Mouse (Mus musculus) midbrain, embryonic 11.5 days (tissue): Measurements from ENCODE around the gene Cd69. TPM values are rescaled to one million over a fixed set of nuclear protein-coding genes. Genes with fewer than 3 reads are reported as not detected.

Source experiments
- ATAC-seq: fragments of 200-750 bp; cut with Nextera tagmentation; 2 replicates; pipeline ENCODE4 v1.8.0; 2017; ENCODE audit warnings: moderate TSS enrichment, moderate library complexity; ENCODE audit not compliant: low FRiP score
- DNase-seq: peaks from one replicate; pipeline ENCODE4 v3.0.0; 2015; ENCODE audit warnings: low spot score; ENCODE audit errors: missing footprints
- H3K27ac ChIP-seq: fragments of 300-500 bp; sonication (generic); 2 replicates; pipeline ENCODE4 v1.5.1; 2014; ENCODE audit warnings: low read depth, low read length
- H3K27me3 ChIP-seq: fragments of 300-500 bp; sonication (generic); 2 replicates; pipeline ENCODE4 v1.6.1; 2014; ENCODE audit warnings: mild to moderate bottlenecking, low read length, moderate library complexity, mixed read lengths; ENCODE audit not compliant: control insufficient read depth, insufficient read depth
- H3K36me3 ChIP-seq: fragments of 300-500 bp; sonication (generic); 2 replicates; pipeline ENCODE4 v1.6.1; 2014; ENCODE audit warnings: mild to moderate bottlenecking, low read length, moderate library complexity, mixed read lengths; ENCODE audit not compliant: control insufficient read depth, insufficient read depth
- H3K4me1 ChIP-seq: fragments of 300-500 bp; sonication (generic); 2 replicates; pipeline ENCODE4 v1.6.1; 2014; ENCODE audit warnings: low read length; ENCODE audit not compliant: control insufficient read depth, insufficient read depth
- H3K4me2 ChIP-seq: fragments of 300-500 bp; sonication (generic); 2 replicates; pipeline ENCODE4 v1.6.1; 2014; ENCODE audit warnings: mild to moderate bottlenecking, moderate library complexity
- H3K4me3 ChIP-seq: fragments of 300-500 bp; sonication (generic); 2 replicates; pipeline ENCODE4 v1.5.1; 2014; ENCODE audit warnings: low read depth, low read length
- H3K9ac ChIP-seq: fragments of 300-500 bp; sonication (generic); 2 replicates; pipeline ENCODE4 v1.6.1; 2014; ENCODE audit warnings: low read length
- H3K9me3 ChIP-seq: fragments of 300-500 bp; sonication (generic); 2 replicates; pipeline ENCODE4 v1.6.1; 2016; ENCODE audit warnings: low read length; ENCODE audit not compliant: control insufficient read depth
- WGBS: fragments of 180-500 bp; shearing (Covaris S2); extraction: QIAGEN DNeasy Blood & Tissue Kit; methylation state at CpG from one replicate; pipeline ENCODE4 v1.1.7; 2014; 5-methylcytosine and 5-hydroxymethylcytosine counted together
- polyA plus RNA-seq: library from polyadenylated mRNA; unstranded; fragments of >200 nt; fragmentation: Nextera tagmentation; extraction: Ambion mirVana; gene quantifications from 2 replicates; pipeline ENCODE4 v1.2.1, GENCODE M21; 2014

Gene Cd69
- polyA plus RNA-seq, 1 experiment from 2014 or later = not detected

DNA sequence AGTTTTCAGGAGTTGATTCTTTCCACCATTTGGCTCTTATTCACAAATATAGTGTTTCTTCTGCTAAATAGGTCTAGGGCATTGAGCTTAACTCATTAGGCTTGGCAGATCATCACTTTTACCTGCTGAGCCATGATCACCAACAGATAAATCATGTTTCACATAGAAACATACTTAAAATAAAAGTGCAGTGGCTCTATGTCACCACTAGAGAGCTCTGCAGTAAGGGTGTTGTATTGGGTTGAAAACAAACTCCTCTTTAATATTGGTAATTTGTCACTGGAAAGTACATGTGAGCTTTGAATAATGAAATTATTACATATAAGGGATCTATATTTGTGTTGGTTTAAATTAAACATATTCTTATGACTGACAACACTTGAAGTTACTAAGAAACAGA lies 15.2 kb downstream of the Cd69 start:
- no peaks in the 10 kb centered on the region for H3K4me1 ChIP-seq
- H3K27me3 ChIP-seq = no peaks in the 10 kb centered on the region
- no peaks in the 10 kb centered on the region for H3K36me3 ChIP-seq
- no peak overlapping the region for H3K9ac ChIP-seq
- DNase-seq = no peak
- H3K4me3 ChIP-seq = no peak overlapping the region
- H3K4me2 ChIP-seq = no peak overlapping the region
- no peak overlapping the region for H3K27ac ChIP-seq
- H3K9me3 ChIP-seq = no peaks in the 10 kb centered on the region
- ATAC-seq = no peak

DNA sequence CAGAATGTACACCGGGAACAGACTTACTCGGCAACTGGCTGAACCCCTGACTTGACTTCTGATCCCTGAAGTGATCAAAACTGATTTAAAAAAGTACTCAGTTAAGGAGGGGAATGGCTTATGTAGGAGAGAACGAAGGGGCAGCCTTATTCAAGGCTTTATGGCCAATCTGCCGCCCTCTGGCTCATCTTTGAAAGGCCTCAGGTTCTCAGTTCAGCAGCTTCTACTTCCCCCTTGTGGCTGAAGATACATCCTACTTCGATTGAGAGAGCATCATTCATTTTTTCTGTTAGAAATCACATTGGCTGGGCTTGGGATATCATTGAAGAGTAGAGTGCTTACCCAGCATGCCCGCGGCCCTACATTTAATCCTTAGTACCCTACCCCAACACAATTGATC lies 19.2 kb downstream of the Cd69 start:
- H3K27me3 ChIP-seq = no peaks in the 10 kb centered on the region
- H3K27ac ChIP-seq = no peak overlapping the region
- no peak for DNase-seq
- no peaks in the 10 kb centered on the region for H3K9me3 ChIP-seq
- no peak overlapping the region for H3K4me3 ChIP-seq
- no peaks in the 10 kb centered on the region for H3K36me3 ChIP-seq
- H3K9ac ChIP-seq = no peak overlapping the region
- no peak overlapping the region for H3K4me2 ChIP-seq
- H3K4me1 ChIP-seq = no peaks in the 10 kb centered on the region
- ATAC-seq = peak; percentile 43; the same call in 1 of the 2 replicates
- WGBS = 63% methylated on average over 7 of the region's 7 CpGs

DNA sequence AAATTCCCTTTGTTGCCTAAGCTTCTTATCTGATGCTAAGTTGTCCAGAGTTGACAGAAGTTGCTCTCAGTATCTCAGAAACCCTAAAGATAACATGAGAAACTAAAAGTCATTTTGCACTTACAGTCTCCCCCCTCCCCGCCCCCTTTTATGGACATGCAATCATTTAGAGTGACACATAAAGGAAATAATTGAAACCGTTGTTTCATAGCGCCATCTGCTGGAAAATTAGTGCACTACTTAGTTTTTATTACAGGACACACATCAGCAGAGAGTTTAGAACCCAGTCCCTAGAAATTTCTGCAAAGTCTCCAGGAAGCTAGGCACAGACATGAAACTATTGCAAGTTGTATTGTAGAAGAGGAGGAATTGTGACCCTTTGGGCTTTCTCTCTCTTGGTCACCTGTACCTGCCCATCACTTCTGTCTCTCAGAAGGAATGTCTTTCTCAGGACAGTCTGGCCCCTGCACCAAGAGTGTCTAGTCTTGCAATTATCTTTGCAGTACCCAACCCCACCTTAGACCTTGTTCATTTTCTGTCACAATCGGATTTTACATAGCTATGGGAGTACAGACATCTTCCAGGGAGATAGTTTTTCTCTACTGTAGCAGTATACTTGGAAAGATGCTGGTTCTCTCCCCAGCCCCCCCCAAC lies 20.2 kb downstream of the Cd69 start:
- DNase-seq = peak; percentile 90
- Histone ChIP-seq H3K4me3 (no peak overlapping the region), H3K27me3 (no peaks in the 10 kb centered on the region), H3K4me1 (no peaks in the 10 kb centered on the region), H3K36me3 (no peaks in the 10 kb centered on the region), H3K4me2 (no peak overlapping the region), H3K9ac (no peak overlapping the region), H3K9me3 (no peaks in the 10 kb centered on the region), H3K27ac (no peak overlapping the region)
- WGBS = 25% methylated on average over 4 of the region's 4 CpGs
- peak; percentile 54 for ATAC-seq

DNA sequence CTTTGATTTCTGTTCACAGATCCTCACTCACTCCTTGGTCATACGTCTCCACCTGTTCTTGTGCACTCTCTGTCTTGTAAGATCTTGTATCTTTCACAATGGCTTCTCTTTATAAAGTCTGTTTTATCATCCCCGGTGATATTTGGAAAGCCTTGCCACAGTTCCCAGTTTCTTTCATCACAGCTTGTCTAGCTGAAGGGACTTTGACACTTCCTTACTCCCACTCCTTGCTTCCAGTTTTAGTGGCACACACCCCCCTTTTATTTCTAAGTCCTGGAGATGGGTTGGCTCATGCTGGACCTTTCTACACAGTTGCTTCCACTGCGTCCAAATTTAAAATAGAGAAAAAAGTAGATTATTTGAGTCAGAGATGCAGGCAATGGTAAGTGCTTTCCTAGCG lies 20.9 kb downstream of the Cd69 start:
- Histone ChIP-seq H3K4me2 (no peak overlapping the region), H3K27ac (no peak overlapping the region), H3K9ac (no peak overlapping the region), H3K4me3 (no peak overlapping the region), H3K27me3 (no peaks in the 10 kb centered on the region), H3K36me3 (no peaks in the 10 kb centered on the region), H3K9me3 (no peaks in the 10 kb centered on the region), H3K4me1 (no peaks in the 10 kb centered on the region)
- ATAC-seq (no peak), DNase-seq (no peak)
- 78% methylated on average over 4 of the region's 4 CpGs for WGBS

DNA sequence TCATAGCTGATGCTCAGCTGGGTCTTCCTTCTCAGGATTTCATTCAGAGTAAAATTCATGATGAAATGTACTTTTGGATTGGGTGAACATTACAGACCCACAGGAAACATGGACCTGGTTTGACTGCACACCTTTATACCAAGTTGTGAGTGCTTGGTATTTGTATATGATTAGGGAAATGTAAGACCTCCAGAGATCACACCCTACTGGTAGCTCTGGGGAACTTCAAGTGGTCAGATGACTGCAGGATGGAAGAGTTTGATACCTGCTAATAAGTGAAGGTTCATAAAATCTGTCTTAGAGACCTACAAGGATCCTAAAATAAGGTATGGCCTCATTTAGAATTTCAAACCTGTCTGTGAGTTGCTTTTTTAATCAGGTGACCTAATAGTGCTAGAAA lies 27.0 kb downstream of the Cd69 start:
- no peak for DNase-seq

DNA sequence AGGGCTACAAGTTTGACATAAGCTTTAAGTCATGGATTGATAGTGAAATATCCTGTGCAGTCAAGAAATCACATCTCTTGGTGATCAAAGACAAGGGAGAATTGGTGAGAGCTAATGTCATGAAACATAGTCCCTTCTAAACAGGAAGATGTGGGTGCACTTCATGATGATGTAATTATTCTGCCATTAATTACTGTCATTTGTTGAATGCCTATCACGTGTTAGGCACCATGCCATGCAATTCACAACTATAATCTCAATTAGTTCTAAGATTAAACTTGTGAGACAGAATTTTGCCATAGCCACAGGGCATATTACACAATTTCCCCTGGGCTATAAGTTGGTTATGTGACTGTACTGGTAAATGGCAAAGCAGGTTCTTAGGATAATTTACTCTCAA lies 28.2 kb downstream of the Cd69 start:
- WGBS = 78% methylated on average over 1 of the region's 1 CpGs
- Histone ChIP-seq H3K9me3 (no peaks in the 10 kb centered on the region), H3K27me3 (no peaks in the 10 kb centered on the region), H3K4me1 (no peaks in the 10 kb centered on the region), H3K36me3 (no peaks in the 10 kb centered on the region), H3K4me2 (no peak overlapping the region), H3K9ac (no peak overlapping the region), H3K4me3 (no peak overlapping the region), H3K27ac (no peak overlapping the region)
- no peak for ATAC-seq
- DNase-seq = no peak

More for the DNA sequence above, 27.0 kb downstream of the Cd69 start:
- no peaks in the 10 kb centered on the region for H3K36me3 ChIP-seq
- H3K27ac ChIP-seq = no peak overlapping the region
- H3K4me1 ChIP-seq = no peaks in the 10 kb centered on the region
- H3K9me3 ChIP-seq = no peaks in the 10 kb centered on the region
- no peaks in the 10 kb centered on the region for H3K27me3 ChIP-seq
- ATAC-seq = no peak
- no peak overlapping the region for H3K4me2 ChIP-seq
- no peak overlapping the region for H3K9ac ChIP-seq
- no peak overlapping the region for H3K4me3 ChIP-seq

DNA sequence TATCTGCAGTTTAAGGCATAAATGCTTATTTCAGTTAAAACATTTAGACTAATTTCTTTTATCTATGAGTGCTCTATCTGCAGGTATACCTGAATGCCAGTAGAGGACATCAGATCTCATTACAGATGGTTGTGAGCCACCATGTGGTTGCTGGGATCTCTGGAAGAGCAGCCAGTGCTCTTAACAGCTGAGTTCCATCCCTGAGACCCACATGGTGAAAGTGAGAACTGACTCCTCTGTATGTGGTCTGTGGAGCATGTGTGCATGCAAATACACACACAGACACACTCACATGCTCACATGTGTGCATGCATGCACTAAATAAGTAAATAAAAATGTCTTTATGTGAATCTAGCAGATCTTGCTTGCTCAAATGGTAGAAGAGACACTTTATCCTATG lies 29.4 kb downstream of the Cd69 start:
- H3K27ac ChIP-seq = no peak overlapping the region
- H3K4me2 ChIP-seq = no peak overlapping the region
- ATAC-seq = no peak
- H3K36me3 ChIP-seq = no peaks in the 10 kb centered on the region
- H3K27me3 ChIP-seq = no peaks in the 10 kb centered on the region
- no peak for DNase-seq
- no peaks in the 10 kb centered on the region for H3K9me3 ChIP-seq
- H3K9ac ChIP-seq = no peak overlapping the region
- H3K4me3 ChIP-seq = no peak overlapping the region
- no peaks in the 10 kb centered on the region for H3K4me1 ChIP-seq

DNA sequence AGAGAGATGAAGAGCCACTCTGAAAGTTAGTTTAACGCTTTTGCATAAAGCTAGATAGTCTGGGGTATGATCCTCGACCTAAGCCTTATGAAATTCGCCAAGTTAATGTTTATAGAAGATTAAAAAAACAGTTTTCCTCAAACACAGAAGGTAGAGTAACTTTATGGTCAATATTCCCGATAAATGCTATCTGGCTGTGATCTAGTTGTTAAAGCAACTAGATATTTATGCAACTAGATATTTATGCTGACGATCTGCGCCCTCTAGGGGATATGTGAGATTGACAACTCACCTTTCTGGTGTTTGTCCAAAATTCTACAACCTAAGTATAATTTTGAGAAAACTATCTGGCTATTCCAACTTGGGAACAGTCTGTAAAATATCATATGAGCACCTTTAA lies 33.3 kb downstream of the Cd69 start:
- no peak overlapping the region for H3K27ac ChIP-seq
- H3K9ac ChIP-seq = no peak overlapping the region
- peaks cover 2% of the 10 kb centered on the region; the same call in 1 of the 2 replicates for H3K4me1 ChIP-seq
- H3K4me2 ChIP-seq = no peak overlapping the region
- no peaks in the 10 kb centered on the region for H3K9me3 ChIP-seq
- no peak overlapping the region for H3K4me3 ChIP-seq
- WGBS = 75% methylated on average over 6 of the region's 6 CpGs
- DNase-seq (no peak), ATAC-seq (no peak)
- no peaks in the 10 kb centered on the region for H3K27me3 ChIP-seq
- H3K36me3 ChIP-seq = no peaks in the 10 kb centered on the region

DNA sequence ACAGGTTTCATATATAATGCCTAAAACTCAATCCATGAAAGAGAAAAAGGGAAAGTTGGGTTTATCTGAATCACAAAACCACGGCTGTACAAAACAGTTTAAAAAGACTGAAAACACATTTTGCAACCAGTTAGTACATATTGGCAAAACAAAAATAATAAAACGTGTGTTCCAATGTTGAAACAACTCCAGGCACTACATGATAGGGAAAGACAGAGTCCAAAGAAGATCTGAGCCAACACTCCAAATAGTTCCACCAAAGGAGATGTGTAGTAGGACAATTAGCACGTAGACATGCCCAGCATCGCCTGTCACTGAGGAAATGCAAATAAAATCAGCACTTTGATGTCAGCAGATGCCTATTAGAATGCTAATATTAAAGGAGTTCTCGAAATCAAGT lies 33.8 kb downstream of the Cd69 start:
- ATAC-seq (no peak), DNase-seq (no peak)
- H3K9ac ChIP-seq = no peak overlapping the region
- no peaks in the 10 kb centered on the region for H3K9me3 ChIP-seq
- 82% methylated on average over 5 of the region's 5 CpGs for WGBS
- no peak overlapping the region for H3K4me2 ChIP-seq
- no peak overlapping the region for H3K4me3 ChIP-seq
- no peaks in the 10 kb centered on the region for H3K27me3 ChIP-seq
- H3K36me3 ChIP-seq = no peaks in the 10 kb centered on the region
- H3K4me1 ChIP-seq = peaks cover 2% of the 10 kb centered on the region; the same call in 1 of the 2 replicates
- no peak overlapping the region for H3K27ac ChIP-seq
